Mouse (Mus musculus) gastrocnemius, postnatal 25 days (tissue): ENCODE measurements around the gene Prss36. TPM values are rescaled to one million over a fixed set of nuclear protein-coding genes. Genes with fewer than 3 reads are reported as not detected.

ENCODE experiments used
- DNase-seq: peaks from one replicate; pipeline ENCODE4 v3.0.0; 2022
- total RNA-seq, 2 experiments: library from RNA; stranded (reverse); gene quantifications; 1 replicate in 1 of 2; 2 replicates in 1 of 2; pipeline ENCODE4 v1.2.3; 2021

Gene Prss36
- total RNA-seq, 2 experiments from 2014 or later, result 4.4 to 6.1 TPM

- peak; percentile 96 for DNase-seq
Observed at GRCm38 (mm10) chr7:127935028-127935722, 11.3 kb downstream of the Prss36 start.

- DNase-seq, result no peak
Observed at GRCm38 (mm10) chr7:127934075-127934474, 12.4 kb downstream of the Prss36 start.

GRCm38 (mm10) chr7:127932273-127933031 is 14.1 kb downstream of the Prss36 start:
- no peak for DNase-seq

GRCm38 (mm10) chr7:127931351-127932135 is 15.0 kb downstream of the Prss36 start:
- no peak for DNase-seq

GRCm38 (mm10) chr7:127930636-127931035 is 15.9 kb downstream of the Prss36 start:
- DNase-seq, result no peak

GRCm38 (mm10) chr7:127929923-127930322 is 16.6 kb downstream of the Prss36 start, which contains the start of gene Prss8:
TSS of gene Prss8 (minus strand) at chr7:127930104.
- DNase-seq, result no peak

GRCm38 (mm10) chr7:127928596-127928995 is 17.9 kb downstream of the Prss36 start:
- DNase-seq, result no peak

- no peak for DNase-seq
Observed at GRCm38 (mm10) chr7:127927726-127928125, 18.8 kb downstream of the Prss36 start.

GRCm38 (mm10) chr7:127926846-127927245 is 19.7 kb downstream of the Prss36 start:
- no peak for DNase-seq

GRCm38 (mm10) chr7:127926066-127926465 is 20.5 kb downstream of the Prss36 start:
- DNase-seq, result no peak

- no peak for DNase-seq
Observed at GRCm38 (mm10) chr7:127925252-127925651, 21.3 kb downstream of the Prss36 start.

- no peak for DNase-seq
Observed at GRCm38 (mm10) chr7:127923714-127924113, 22.8 kb downstream of the Prss36 start.

- no peak for DNase-seq
Observed at GRCm38 (mm10) chr7:127922451-127923275, 23.9 kb downstream of the Prss36 start.

- no peak for DNase-seq
Observed at GRCm38 (mm10) chr7:127921516-127921915, 25.0 kb downstream of the Prss36 start.

GRCm38 (mm10) chr7:127919290-127919689 is 27.2 kb downstream of the Prss36 start:
- no peak for DNase-seq

- DNase-seq, result no peak
Observed at GRCm38 (mm10) chr7:127918203-127918602, 28.3 kb downstream of the Prss36 start.

- DNase-seq, result no peak
Observed at GRCm38 (mm10) chr7:127915293-127915692, 31.2 kb downstream of the Prss36 start.

- DNase-seq, result no peak
Observed at GRCm38 (mm10) chr7:127912938-127913337, 33.6 kb downstream of the Prss36 start.

- peak; percentile 89 for DNase-seq
Observed at GRCm38 (mm10) chr7:127912190-127912871, 34.2 kb downstream of the Prss36 start, which contains the start of gene Kat8. TSS of gene Kat8 (plus strand) at chr7:127912516.

- DNase-seq, result peak; percentile 52
Observed at GRCm38 (mm10) chr7:127908656-127909055, 37.9 kb downstream of the Prss36 start.

- DNase-seq, result no peak
Observed at GRCm38 (mm10) chr7:127907939-127908338, 38.6 kb downstream of the Prss36 start.
